Mouse (Mus musculus) liver, embryonic 13.5 days (tissue): ENCODE measurements around the gene Higd1b. TPM values are rescaled to one million over a fixed set of nuclear protein-coding genes. Genes with fewer than 3 reads are reported as not detected.

Experiments
- ATAC-seq: fragments of 200-750 bp; cut with Nextera tagmentation; 2 replicates; pipeline ENCODE4 v1.8.0; 2017; ENCODE audit warnings: low read depth, mild to moderate bottlenecking, moderate number of reproducible peaks, moderate library complexity
- DNase-seq: peaks from one replicate; pipeline ENCODE4 v3.0.0; 2022
- H3K27ac ChIP-seq: fragments of 300-500 bp; sonication (generic); 2 replicates; pipeline ENCODE4 v1.5.1; 2015; ENCODE audit warnings: moderate library complexity, mild to moderate bottlenecking, inconsistent platforms
- H3K27me3 ChIP-seq: fragments of 300-500 bp; sonication (generic); 2 replicates; pipeline ENCODE4 v1.6.1; 2015; ENCODE audit warnings: mild to moderate bottlenecking, inconsistent platforms
- H3K36me3 ChIP-seq: fragments of 300-500 bp; sonication (generic); 2 replicates; pipeline ENCODE4 v1.6.1; 2015; ENCODE audit warnings: mild to moderate bottlenecking, inconsistent platforms
- H3K4me1 ChIP-seq: fragments of 300-500 bp; sonication (generic); replicated peaks from 2 replicates; pipeline ENCODE4 v1.6.1; 2015; ENCODE audit warnings: inconsistent platforms
- H3K4me2 ChIP-seq: fragments of 300-500 bp; sonication (generic); 2 replicates; pipeline ENCODE4 v1.6.1; 2015; ENCODE audit warnings: inconsistent platforms, mild to moderate bottlenecking, moderate library complexity
- H3K4me3 ChIP-seq: fragments of 300-500 bp; sonication (generic); replicated peaks from 2 replicates; pipeline ENCODE4 v1.5.1; 2015; ENCODE audit warnings: mild to moderate bottlenecking, inconsistent platforms
- H3K9ac ChIP-seq: fragments of 300-500 bp; sonication (generic); 2 replicates; pipeline ENCODE4 v1.6.1; 2015; ENCODE audit warnings: mild to moderate bottlenecking, inconsistent platforms
- H3K9me3 ChIP-seq: fragments of 300-500 bp; sonication (generic); replicated peaks from 2 replicates; pipeline ENCODE4 v1.6.1; 2016; ENCODE audit warnings: inconsistent platforms
- WGBS: fragments of 180-500 bp; shearing (Covaris S2); methylation state at CpG from one replicate; pipeline ENCODE4 v1.1.7; 2015; ENCODE audit not compliant: insufficient replicate concordance; 5-methylcytosine and 5-hydroxymethylcytosine counted together
- polyA plus RNA-seq: library from polyadenylated mRNA; unstranded; fragments of >200 nt; fragmentation: Nextera tagmentation; extraction: Ambion mirVana; gene quantifications from 2 replicates; pipeline ENCODE4 v1.2.1, GENCODE M21; 2015

Higd1b gene
- polyA plus RNA-seq, 1 experiment from 2014 or later = not detected

GRCm38 (mm10) chr11:102819783-102820385, 15.8 kb upstream of the Higd1b start:
- no peak overlapping the region for H3K9ac ChIP-seq
- ATAC-seq = no peak
- 6% methylated on average over 14 of the region's 14 CpGs for WGBS

GRCm38 (mm10) chr11:102820432-102820831, 15.2 kb upstream of the Higd1b start:
- no peak overlapping the region for H3K9ac ChIP-seq
- WGBS = 8% methylated on average over 3 of the region's 3 CpGs
- peaks cover 11% of the 10 kb centered on the region for H3K4me1 ChIP-seq
- H3K27me3 ChIP-seq = peaks cover 82% of the 10 kb centered on the region
- no peak overlapping the region for H3K4me3 ChIP-seq
- H3K36me3 ChIP-seq = no peaks in the 10 kb centered on the region
- H3K9me3 ChIP-seq = no peaks in the 10 kb centered on the region
- H3K27ac ChIP-seq = no peak overlapping the region
- no peak for DNase-seq
- no peak overlapping the region for H3K4me2 ChIP-seq
- ATAC-seq = no peak

More at GRCm38 (mm10) chr11:102819783-102820385, 15.8 kb upstream of the Higd1b start:
- no peaks in the 10 kb centered on the region for H3K36me3 ChIP-seq
- 0 out of 2 replicates have a peak overlapping the region, but pooled peaks have one; percentile 57 for H3K4me3 ChIP-seq
- no peaks in the 10 kb centered on the region for H3K9me3 ChIP-seq
- peak overlapping the region; percentile 67 for H3K4me2 ChIP-seq
- H3K27ac ChIP-seq = no peak overlapping the region
- no peak for DNase-seq
- peaks cover 11% of the 10 kb centered on the region for H3K4me1 ChIP-seq
- H3K27me3 ChIP-seq = peaks cover 84% of the 10 kb centered on the region

GRCm38 (mm10) chr11:102821231-102821630, 14.4 kb upstream of the Higd1b start:
- no peak overlapping the region for H3K4me3 ChIP-seq
- WGBS = 38% methylated on average over 6 of the region's 6 CpGs
- H3K36me3 ChIP-seq = no peaks in the 10 kb centered on the region
- peaks cover 11% of the 10 kb centered on the region for H3K4me1 ChIP-seq
- H3K9ac ChIP-seq = no peak overlapping the region
- H3K4me2 ChIP-seq = no peak overlapping the region
- ATAC-seq (no peak), DNase-seq (no peak)
- H3K27me3 ChIP-seq = peaks cover 80% of the 10 kb centered on the region
- H3K9me3 ChIP-seq = no peaks in the 10 kb centered on the region
- no peak overlapping the region for H3K27ac ChIP-seq

- Histone ChIP-seq H3K36me3 (no peaks in the 10 kb centered on the region), H3K4me2 (no peak overlapping the region), H3K27me3 (peaks cover 38% of the 10 kb centered on the region), H3K27ac (no peak overlapping the region), H3K9me3 (no peaks in the 10 kb centered on the region), H3K9ac (no peak overlapping the region), H3K4me1 (no peaks in the 10 kb centered on the region), H3K4me3 (no peak overlapping the region)
- 57% methylated on average over 2 of the region's 2 CpGs for WGBS
- no peak for DNase-seq
- no peak for ATAC-seq
These were observed 9.2 kb upstream of the Higd1b start for GRCm38 (mm10) chr11:102826476-102826875.

GRCm38 (mm10) chr11:102827097-102827496, 8.6 kb upstream of the Higd1b start:
- DNase-seq = no peak
- Histone ChIP-seq H3K4me2 (no peak overlapping the region), H3K9me3 (no peaks in the 10 kb centered on the region), H3K4me1 (no peaks in the 10 kb centered on the region), H3K27ac (no peak overlapping the region), H3K4me3 (no peak overlapping the region), H3K36me3 (no peaks in the 10 kb centered on the region), H3K9ac (no peak overlapping the region), H3K27me3 (peaks cover 35% of the 10 kb centered on the region)
- ATAC-seq = no peak
- WGBS = 40% methylated on average over 4 of the region's 4 CpGs

- no peak overlapping the region for H3K9ac ChIP-seq
- H3K4me1 ChIP-seq = no peaks in the 10 kb centered on the region
- no peak for ATAC-seq
- H3K27me3 ChIP-seq = peaks cover 15% of the 10 kb centered on the region; the same call in 1 of the 2 replicates
- no peak overlapping the region for H3K27ac ChIP-seq
- no peaks in the 10 kb centered on the region for H3K36me3 ChIP-seq
- DNase-seq = no peak
- no peak overlapping the region for H3K4me2 ChIP-seq
- no peaks in the 10 kb centered on the region for H3K9me3 ChIP-seq
- no peak overlapping the region for H3K4me3 ChIP-seq
- 55% methylated on average over 4 of the region's 4 CpGs for WGBS
These were observed 5.4 kb upstream of the Higd1b start for GRCm38 (mm10) chr11:102830276-102830675.

GRCm38 (mm10) chr11:102832700-102833297, 2.9 kb upstream of the Higd1b start:
- Histone ChIP-seq H3K36me3 (peaks cover 16% of the 10 kb centered on the region), H3K27ac (no peak overlapping the region), H3K9ac (no peak overlapping the region), H3K4me1 (no peaks in the 10 kb centered on the region), H3K4me3 (no peak overlapping the region), H3K27me3 (0 out of 2 replicates have a peak, but pooled peaks cover 9% of the 10 kb centered on the region), H3K9me3 (no peaks in the 10 kb centered on the region), H3K4me2 (no peak overlapping the region)
- WGBS = 58% methylated on average over 18 of the region's 18 CpGs
- DNase-seq = no peak
- ATAC-seq = no peak

- Histone ChIP-seq H3K9me3 (no peaks in the 10 kb centered on the region), H3K27me3 (0 out of 2 replicates have a peak, but pooled peaks cover 8% of the 10 kb centered on the region), H3K9ac (no peak overlapping the region), H3K36me3 (peaks cover 30% of the 10 kb centered on the region), H3K4me2 (no peak overlapping the region), H3K27ac (no peak overlapping the region), H3K4me1 (no peaks in the 10 kb centered on the region), H3K4me3 (no peak overlapping the region)
- DNase-seq = no peak
- WGBS = 81% methylated on average over 10 of the region's 10 CpGs
- ATAC-seq = no peak
These were observed 1.4 kb upstream of the Higd1b start for GRCm38 (mm10) chr11:102834219-102834618.

GRCm38 (mm10) chr11:102836146-102836545, 497 bp downstream of the Higd1b start:
- Histone ChIP-seq H3K9ac (no peak overlapping the region), H3K27me3 (0 out of 2 replicates have a peak, but pooled peaks cover 3% of the 10 kb centered on the region), H3K9me3 (no peaks in the 10 kb centered on the region), H3K4me3 (no peak overlapping the region), H3K4me1 (no peaks in the 10 kb centered on the region), H3K36me3 (peaks cover 48% of the 10 kb centered on the region), H3K27ac (no peak overlapping the region), H3K4me2 (no peak overlapping the region)
- DNase-seq = no peak
- no peak for ATAC-seq
- WGBS = 80% methylated on average over 9 of the region's 9 CpGs

- WGBS = 79% methylated on average over 1 of the region's 1 CpGs
- Histone ChIP-seq H3K4me3 (no peak overlapping the region), H3K9ac (no peak overlapping the region), H3K27ac (no peak overlapping the region), H3K27me3 (no peaks in the 10 kb centered on the region), H3K9me3 (no peaks in the 10 kb centered on the region), H3K4me1 (no peaks in the 10 kb centered on the region), H3K36me3 (peaks cover 61% of the 10 kb centered on the region), H3K4me2 (no peak overlapping the region)
- ATAC-seq = no peak
- DNase-seq = no peak
These were observed 1.7 kb downstream of the Higd1b start for GRCm38 (mm10) chr11:102837385-102837784.

- H3K9ac ChIP-seq = no peak overlapping the region
- H3K4me2 ChIP-seq = no peak overlapping the region
- WGBS = 87% methylated on average over 2 of the region's 2 CpGs
- H3K4me1 ChIP-seq = no peaks in the 10 kb centered on the region
- no peak for ATAC-seq
- no peak overlapping the region for H3K4me3 ChIP-seq
- H3K27ac ChIP-seq = no peak overlapping the region
- no peak for DNase-seq
- no peaks in the 10 kb centered on the region for H3K27me3 ChIP-seq
- peaks cover 68% of the 10 kb centered on the region for H3K36me3 ChIP-seq
- H3K9me3 ChIP-seq = no peaks in the 10 kb centered on the region
These were observed 2.5 kb downstream of the Higd1b start for GRCm38 (mm10) chr11:102838126-102838525.
